Mouse (Mus musculus) brain, embryonic 14.5 days (tissue): ENCODE results near the gene Timm17b.

Experiments
- CTCF ChIP-seq: fragments of 200-500 bp; IDR thresholded peaks from 2 replicates; pipeline ENCODE4 v1.5.1; 2012; ENCODE audit warnings: inconsistent platforms, mild to moderate bottlenecking, moderate library complexity, borderline replicate concordance; ENCODE audit not compliant: insufficient read depth, insufficient read length; ENCODE audit errors: extremely low read depth
- POLR2A ChIP-seq: fragments of 200-500 bp; IDR thresholded peaks from 2 replicates; pipeline ENCODE4 v1.6.1; 2012; ENCODE audit warnings: mild to moderate bottlenecking, inconsistent platforms, borderline replicate concordance; ENCODE audit not compliant: poor library complexity, insufficient read depth, insufficient read length, severe bottlenecking; ENCODE audit errors: extremely low read depth

- TF ChIP-seq CTCF (no peak), POLR2A (no peak)
Observed at GRCm38 (mm10) chrX:7898211-7898610, 946 bp upstream of the Timm17b start.
